Mouse (Mus musculus) layer of hippocampus, adult 8-10 months (tissue): ENCODE data around the gene Alox8. TPM values are rescaled to one million over a fixed set of nuclear protein-coding genes. Genes with fewer than 3 reads are reported as not detected.
A peak's percentile ranks its signal among the peaks of the same experiment; 100 is the strongest.

ENCODE experiments used
- DNase-seq, 2 experiments: peaks; one replicate each; pipeline ENCODE4 v3.0.0; 2022; ENCODE audit warnings: low spot score in 2 of 2
- total RNA-seq, 4 experiments: library from RNA; stranded (reverse); gene quantifications; 2 replicates each; pipeline ENCODE4 v1.2.4; 2022

Alox8 gene
- total RNA-seq, 4 experiments from 2014 or later = 8.4 to 10.1 (median 9.3) TPM

- DNase-seq = no peak
Measured at GRCm38 (mm10) chr11:69180120-69180519, 17.5 kb downstream of the Alox8 start.

GRCm38 (mm10) chr11:69179512-69179911 lies 18.1 kb downstream of the Alox8 start:
- DNase-seq = no peak

GRCm38 (mm10) chr11:69178525-69178924 lies 19.1 kb downstream of the Alox8 start:
- no peak for DNase-seq

- no peak for DNase-seq
Measured at GRCm38 (mm10) chr11:69174722-69175121, 22.9 kb downstream of the Alox8 start.

- no peak for DNase-seq
Measured at GRCm38 (mm10) chr11:69172606-69173005, 25.0 kb downstream of the Alox8 start.

- no peak for DNase-seq
Measured at GRCm38 (mm10) chr11:69171626-69172025, 26.0 kb downstream of the Alox8 start.

- peak; percentile 49 to 63 for DNase-seq
Measured at GRCm38 (mm10) chr11:69169313-69169712, 28.3 kb downstream of the Alox8 start.

GRCm38 (mm10) chr11:69156800-69157199 lies 40.8 kb downstream of the Alox8 start, which contains the start of gene Alox12b:
Gene Alox12b, plus strand, starts transcription at chr11:69156989.
- no peak for DNase-seq

- DNase-seq = no peak
Measured at GRCm38 (mm10) chr11:69155351-69155750, 42.3 kb downstream of the Alox8 start.

GRCm38 (mm10) chr11:69153831-69154230 lies 43.8 kb downstream of the Alox8 start:
- peak in 1 of 2 experiments; percentile 50 for DNase-seq

GRCm38 (mm10) chr11:69151004-69151403 lies 46.6 kb downstream of the Alox8 start:
- no peak for DNase-seq

GRCm38 (mm10) chr11:69150444-69150843 lies 47.2 kb downstream of the Alox8 start:
- peak in 1 of 2 experiments; percentile 65 for DNase-seq

GRCm38 (mm10) chr11:69149728-69150127 lies 47.9 kb downstream of the Alox8 start:
- DNase-seq = no peak

- DNase-seq = no peak
Measured at GRCm38 (mm10) chr11:69148451-69148960, 49.1 kb downstream of the Alox8 start.

GRCm38 (mm10) chr11:69147546-69147945 lies 50.1 kb downstream of the Alox8 start:
- DNase-seq = peak in 1 of 2 experiments; percentile 62

- DNase-seq = no peak
Measured at GRCm38 (mm10) chr11:69135361-69135760, 62.3 kb downstream of the Alox8 start.

- DNase-seq = no peak
Measured at GRCm38 (mm10) chr11:69134622-69134968, 63.0 kb downstream of the Alox8 start.

Other genes starting within 250 kb of the Alox8 start
- 10 to 100 TPM in 3 of 4 experiments, 1 to 10 TPM in 1; 9.1 to 16.5 (median 12.0) TPM for gene Arhgef15, start 240.4 kb downstream of the Alox8 start, total RNA-seq
- 1 to 10 TPM; 4.9 to 7.4 (median 5.8) TPM for gene Slc25a35, start 229.7 kb downstream of the Alox8 start, total RNA-seq
- gene Rangrf, start 222.7 kb downstream of the Alox8 start, total RNA-seq = 10 to 100 TPM; 14.1 to 24.1 (median 15.9) TPM
- gene Pfas, start 189.4 kb downstream of the Alox8 start, total RNA-seq = 10 to 100 TPM; 25.8 to 32.2 (median 26.8) TPM
- gene Ctc1, start 181.9 kb downstream of the Alox8 start, total RNA-seq = 10 to 100 TPM; 39.8 to 46.9 (median 41.8) TPM
- gene Aurkb, start 152.2 kb downstream of the Alox8 start, total RNA-seq = 1 to 10 TPM in 2 of 4 experiments, under 1 TPM in 2; 0.52 to 1.6 (median 0.88) TPM
- 10 to 100 TPM; 30.8 to 33.3 (median 31.5) TPM for gene Borcs6, start 138.1 kb downstream of the Alox8 start, total RNA-seq
- gene Tmem107, start 127.0 kb downstream of the Alox8 start, total RNA-seq = 10 to 100 TPM; 14.8 to 21.0 (median 19.0) TPM
- 100 to 1,000 TPM; 926 to 962 (median 934) TPM for gene Vamp2, start 109.4 kb downstream of the Alox8 start, total RNA-seq
- gene Per1, start 102.6 kb downstream of the Alox8 start, total RNA-seq = 100 to 1,000 TPM in 2 of 4 experiments, 10 to 100 TPM in 2; 91.2 to 107 (median 97.7) TPM
- 1 to 10 TPM in 3 of 4 experiments, under 1 TPM in 1; 0.97 to 1.8 (median 1.2) TPM for gene Hes7, start 77.4 kb downstream of the Alox8 start, total RNA-seq
- 1 to 10 TPM; 1.4 to 1.7 (median 1.5) TPM for gene 9130213A22Rik, start 75.3 kb downstream of the Alox8 start, total RNA-seq
- 10 to 100 TPM in 2 of 4 experiments, 1 to 10 TPM in 2; 8.8 to 14.4 (median 10.1) TPM for gene Aloxe3, start 71.9 kb downstream of the Alox8 start, total RNA-seq
- gene Alox12b, start 40.9 kb downstream of the Alox8 start, total RNA-seq = 10 to 100 TPM in 2 of 4 experiments, 1 to 10 TPM in 2; 5.9 to 14.5 (median 10.5) TPM
- 1 to 10 TPM; 1.6 to 2.0 (median 1.8) TPM for gene Gucy2e, start 39.2 kb upstream of the Alox8 start, total RNA-seq
- gene Cntrob, start 125.9 kb upstream of the Alox8 start, total RNA-seq = 10 to 100 TPM; 12.4 to 17.2 (median 15.5) TPM
- 10 to 100 TPM; 54.6 to 65.9 (median 56.3) TPM for gene Trappc1, start 126.1 kb upstream of the Alox8 start, total RNA-seq
- 10 to 100 TPM; 26.9 to 33.1 (median 30.2) TPM for gene Kcnab3, start 128.4 kb upstream of the Alox8 start, total RNA-seq
- gene Rnf227, start 142.6 kb upstream of the Alox8 start, total RNA-seq = 100 to 1,000 TPM; 119 to 129 (median 121) TPM
- gene Chd3, start 171.6 kb upstream of the Alox8 start, total RNA-seq = 100 to 1,000 TPM; 435 to 510 (median 495) TPM
- 100 to 1,000 TPM; 101 to 126 (median 111) TPM for gene Naa38, start 197.6 kb upstream of the Alox8 start, total RNA-seq
- gene Cyb5d1, start 197.8 kb upstream of the Alox8 start, total RNA-seq = 10 to 100 TPM; 37.5 to 51.2 (median 46.5) TPM
- gene Tmem88, start 200.4 kb upstream of the Alox8 start, total RNA-seq = 1 to 10 TPM; 2.2 to 2.8 (median 2.5) TPM
- gene Kdm6b, start 215.8 kb upstream of the Alox8 start, total RNA-seq = 10 to 100 TPM; 32.3 to 36.4 (median 34.8) TPM